Mouse (Mus musculus): ENCODE results near the gene Rmdn3.
A peak's percentile ranks its signal among the peaks of the same experiment; 100 is the strongest.

Rmdn3 gene

GRCm38 (mm10) chr2:119167866-119168256, 11.0 kb upstream of the Rmdn3 start:
- no peak for DNase-seq (ENCODE audit: low spot score in 2 of 2)

- no peak for DNase-seq (ENCODE audit: low spot score in 2 of 2)
Measured at GRCm38 (mm10) chr2:119166901-119167865, 10.3 kb upstream of the Rmdn3 start, which contains the start of gene Gchfr. Gene Gchfr, plus strand, starts transcription at chr2:119167773.

GRCm38 (mm10) chr2:119165401-119165800, 8.6 kb upstream of the Rmdn3 start:
- DNase-seq (ENCODE audit: low spot score in 2 of 2) = no peak

- DNase-seq (ENCODE audit: low spot score in 2 of 2) = no peak
Measured at GRCm38 (mm10) chr2:119163999-119164398, 7.2 kb upstream of the Rmdn3 start.

GRCm38 (mm10) chr2:119163135-119163534, 6.3 kb upstream of the Rmdn3 start:
- no peak for DNase-seq (ENCODE audit: low spot score in 2 of 2)

- no peak for DNase-seq (ENCODE audit: low spot score in 2 of 2)
Measured at GRCm38 (mm10) chr2:119161247-119161646, 4.4 kb upstream of the Rmdn3 start.

- no peak for DNase-seq (ENCODE audit: low spot score in 2 of 2)
Measured at GRCm38 (mm10) chr2:119157836-119158235, 1.0 kb upstream of the Rmdn3 start.

- no peak for DNase-seq (ENCODE audit: low spot score in 2 of 2)
Measured at GRCm38 (mm10) chr2:119156081-119156680, 653 bp downstream of the Rmdn3 start.

GRCm38 (mm10) chr2:119155388-119155787, 1.4 kb downstream of the Rmdn3 start:
- DNase-seq (ENCODE audit: low spot score in 2 of 2) = no peak

- no peak for DNase-seq (ENCODE audit: low spot score in 2 of 2)
Measured at GRCm38 (mm10) chr2:119154683-119155082, 2.2 kb downstream of the Rmdn3 start.

GRCm38 (mm10) chr2:119152255-119152654, 4.6 kb downstream of the Rmdn3 start:
- DNase-seq (ENCODE audit: low spot score in 2 of 2) = no peak

- DNase-seq (ENCODE audit: low spot score in 2 of 2) = peak in 1 of 2 experiments; percentile 50
Measured at GRCm38 (mm10) chr2:119147775-119148174, 9.1 kb downstream of the Rmdn3 start.

GRCm38 (mm10) chr2:119147160-119147678, 9.6 kb downstream of the Rmdn3 start:
- DNase-seq (ENCODE audit: low spot score in 2 of 2) = no peak

GRCm38 (mm10) chr2:119146435-119146834, 10.4 kb downstream of the Rmdn3 start:
- DNase-seq (ENCODE audit: low spot score in 2 of 2) = no peak

GRCm38 (mm10) chr2:119145199-119145598, 11.6 kb downstream of the Rmdn3 start:
- DNase-seq (ENCODE audit: low spot score in 2 of 2) = no peak

GRCm38 (mm10) chr2:119136346-119136898, 20.4 kb downstream of the Rmdn3 start:
- no peak for DNase-seq (ENCODE audit: low spot score in 2 of 2)

GRCm38 (mm10) chr2:119113121-119113925, 43.5 kb downstream of the Rmdn3 start:
- DNase-seq (ENCODE audit: low spot score in 2 of 2) = no peak

- peak; percentile 78 to 90 for DNase-seq (ENCODE audit: low spot score in 2 of 2)
Measured at GRCm38 (mm10) chr2:119112438-119113112, 44.3 kb downstream of the Rmdn3 start, which contains the start of gene Rad51. Gene Rad51, plus strand, starts transcription at chr2:119112793.

GRCm38 (mm10) chr2:119111060-119111459, 45.8 kb downstream of the Rmdn3 start:
- DNase-seq (ENCODE audit: low spot score in 2 of 2) = no peak

GRCm38 (mm10) chr2:119108554-119108953, 48.3 kb downstream of the Rmdn3 start:
- no peak for DNase-seq (ENCODE audit: low spot score in 2 of 2)

- DNase-seq (ENCODE audit: low spot score in 2 of 2) = no peak
Measured at GRCm38 (mm10) chr2:119106583-119106982, 50.3 kb downstream of the Rmdn3 start.
